Mouse (Mus musculus) urinary bladder, adult 2 months (tissue): ENCODE data around the gene Slc2a3. TPM values are rescaled to one million over a fixed set of nuclear protein-coding genes. Genes with fewer than 3 reads are reported as not detected.

Experiments used
- DNase-seq: peaks from one replicate; pipeline ENCODE4 v3.0.0; 2022; ENCODE audit warnings: low spot score
- polyA plus RNA-seq: library from polyadenylated mRNA; depleted of rRNA; stranded (reverse); fragments of >200 nt; gene quantifications from 2 replicates; pipeline ENCODE4 v1.2.3, GENCODE M21; 2012; rRNA removed

Slc2a3 gene
- polyA plus RNA-seq, result 5.1 and 5.9 TPM in 2 replicates

- no peak for DNase-seq
Observed at GRCm38 (mm10) chr6:122801301-122801800, at the start of gene Slc2a3. Gene Slc2a3, minus strand, starts transcription at chr6:122801640.

GRCm38 (mm10) chr6:122843759-122844158 lies 42.3 kb upstream of the Slc2a3 start:
- DNase-seq, result no peak

GRCm38 (mm10) chr6:122837539-122837938 lies 36.1 kb upstream of the Slc2a3 start:
- DNase-seq, result no peak

- no peak for DNase-seq
Observed at GRCm38 (mm10) chr6:122836974-122837373, 35.5 kb upstream of the Slc2a3 start.

GRCm38 (mm10) chr6:122834365-122834764 lies 32.9 kb upstream of the Slc2a3 start:
- DNase-seq, result no peak

GRCm38 (mm10) chr6:122832880-122833279 lies 31.4 kb upstream of the Slc2a3 start:
- no peak for DNase-seq

- DNase-seq, result no peak
Observed at GRCm38 (mm10) chr6:122828086-122828485, 26.6 kb upstream of the Slc2a3 start.

- peak; percentile 51 for DNase-seq
Observed at GRCm38 (mm10) chr6:122825923-122826742, 24.7 kb upstream of the Slc2a3 start.

GRCm38 (mm10) chr6:122825166-122825565 lies 23.7 kb upstream of the Slc2a3 start:
- no peak for DNase-seq

- DNase-seq, result no peak
Observed at GRCm38 (mm10) chr6:122824086-122824485, 22.6 kb upstream of the Slc2a3 start.

- DNase-seq, result no peak
Observed at GRCm38 (mm10) chr6:122821822-122822221, 20.4 kb upstream of the Slc2a3 start.

GRCm38 (mm10) chr6:122820799-122821650 lies 19.6 kb upstream of the Slc2a3 start:
- no peak for DNase-seq

GRCm38 (mm10) chr6:122820071-122820798 lies 18.8 kb upstream of the Slc2a3 start:
- DNase-seq, result no peak

- peak; percentile 75 for DNase-seq
Observed at GRCm38 (mm10) chr6:122819306-122820070, 18.0 kb upstream of the Slc2a3 start, which contains the start of gene Foxj2. Gene Foxj2, plus strand, starts transcription at chr6:122819914.

- no peak for DNase-seq
Observed at GRCm38 (mm10) chr6:122813640-122814039, 12.2 kb upstream of the Slc2a3 start.

- no peak for DNase-seq
Observed at GRCm38 (mm10) chr6:122812716-122813115, 11.3 kb upstream of the Slc2a3 start.

GRCm38 (mm10) chr6:122811771-122812600 lies 10.5 kb upstream of the Slc2a3 start:
- DNase-seq, result no peak

GRCm38 (mm10) chr6:122811280-122811652 lies 9.8 kb upstream of the Slc2a3 start:
- DNase-seq, result no peak

- DNase-seq, result peak; percentile 90
Observed at GRCm38 (mm10) chr6:122810615-122811279, 9.3 kb upstream of the Slc2a3 start.
